Mouse (Mus musculus): ENCODE results near the gene Ubtd2. TPM values are rescaled to one million over a fixed set of nuclear protein-coding genes. Genes with fewer than 3 reads are reported as not detected.

Gene Ubtd2
- 46.8 and 48.4 TPM in 2 replicates for polyA plus RNA-seq (2015; fragmentation: Nextera tagmentation; extraction: Ambion mirVana)

DNA sequence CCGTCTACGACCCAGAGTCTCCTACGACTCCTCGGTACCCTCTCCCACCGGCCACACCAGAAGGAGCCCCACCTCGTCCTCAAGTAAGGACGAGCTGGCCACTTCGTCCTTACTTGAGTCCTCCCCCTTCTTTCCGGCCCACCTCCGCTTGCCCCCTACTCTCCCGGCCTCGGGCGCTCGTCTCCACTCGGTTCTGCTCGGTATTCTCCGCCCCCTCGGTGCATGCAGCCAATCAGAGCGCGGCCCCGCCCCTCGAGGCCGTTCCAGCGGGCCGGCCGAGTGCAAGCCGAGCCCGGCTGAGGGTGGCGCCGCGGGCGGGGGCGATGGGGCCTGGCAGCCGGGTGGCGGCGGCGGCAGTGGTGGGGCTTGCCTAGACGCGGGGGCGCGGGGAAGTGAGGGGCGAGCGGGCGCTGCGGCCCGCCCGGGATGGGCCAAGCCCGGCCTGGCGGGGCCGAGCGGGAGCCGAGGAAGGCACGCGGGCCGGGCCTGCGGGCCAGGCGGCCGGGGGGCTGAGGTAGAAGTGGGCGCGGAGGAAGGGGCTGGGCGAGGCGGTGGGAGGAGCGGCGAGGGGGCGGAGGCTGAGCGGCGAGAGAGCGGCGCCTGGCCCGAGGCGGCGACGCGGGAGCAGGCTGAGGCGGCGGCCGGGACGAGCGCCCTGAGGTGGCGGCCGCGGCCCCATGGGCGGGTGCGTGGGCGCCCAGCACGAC lies at the start of gene Ubtd2:
Ubtd2 (plus strand) TSS at position 571 of the 707 bp plus-strand sequence.
- no peaks in the 10 kb centered on the region for H3K36me3 ChIP-seq
- H3K27me3 ChIP-seq: no peaks in the 10 kb centered on the region
- WGBS: under 1% methylated on average over 83 of the region's 86 CpGs
- peak within 1 kb of the TSS; percentile 85 for H3K9ac ChIP-seq
- H3K4me2 ChIP-seq: peak within 1 kb of the TSS; percentile 88
- peaks cover 17% of the 10 kb centered on the region; the same call in 1 of the 2 replicates for H3K4me1 ChIP-seq
- peak within 1 kb of the TSS; percentile 69 for H3K4me3 ChIP-seq
- no peaks in the 10 kb centered on the region for H3K9me3 ChIP-seq
- H3K27ac ChIP-seq: peak within 1 kb of the TSS; percentile 97
- ATAC-seq (ENCODE audit: borderline replicate concordance, extremely low read depth, low FRiP score, low TSS enrichment): peak; percentile 97

DNA sequence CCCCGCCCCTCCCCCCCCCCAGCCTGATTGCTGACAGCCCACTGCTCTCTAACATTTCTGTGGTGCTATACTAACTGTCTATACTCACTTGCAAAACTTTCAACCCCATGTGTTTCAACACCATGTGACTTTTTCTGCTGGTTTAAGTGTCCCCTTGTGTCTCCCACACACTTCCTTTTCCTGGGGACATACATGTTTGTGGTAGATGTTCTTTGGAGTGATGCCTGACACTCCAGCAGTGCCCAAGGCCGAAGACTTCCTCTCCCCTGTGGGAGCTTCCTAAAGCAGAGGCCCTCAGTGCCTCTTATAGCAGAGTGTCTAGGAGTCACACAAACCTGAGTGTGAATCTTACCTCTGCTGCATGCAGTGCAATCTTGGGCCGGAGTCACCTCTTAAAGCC lies 47.3 kb upstream of the Ubtd2 start:
- Histone ChIP-seq H3K27me3 (no peaks in the 10 kb centered on the region), H3K9ac (no peak overlapping the region), H3K9me3 (no peaks in the 10 kb centered on the region), H3K4me3 (no peak overlapping the region), H3K36me3 (peaks cover 53% of the 10 kb centered on the region), H3K4me2 (no peak overlapping the region), H3K4me1 (peaks cover 26% of the 10 kb centered on the region), H3K27ac (peak overlapping the region; percentile 16; the same call in 1 of the 2 replicates)
- WGBS: 76% methylated on average over 2 of the region's 3 CpGs
- no peak for ATAC-seq (ENCODE audit: borderline replicate concordance, extremely low read depth, low FRiP score, low TSS enrichment)

DNA sequence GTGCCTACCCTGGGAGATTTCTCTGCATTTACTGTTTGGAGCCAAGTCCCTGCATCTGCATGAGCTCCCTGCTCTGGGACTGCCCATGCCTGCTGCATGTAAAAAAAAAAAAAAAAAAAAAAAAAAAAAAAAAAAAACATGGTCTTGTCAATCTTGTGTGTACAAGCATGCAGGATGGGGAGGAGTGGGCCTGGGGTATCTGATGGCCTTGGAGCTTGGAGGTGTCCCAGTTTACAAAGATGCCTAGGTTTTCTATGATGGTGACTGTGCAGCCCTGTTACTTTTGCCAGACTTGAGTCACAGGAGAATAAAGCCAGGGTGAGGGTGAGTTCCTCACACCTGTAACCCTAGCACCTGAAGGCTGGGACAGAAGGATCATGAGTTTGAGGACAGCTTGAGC lies 46.1 kb upstream of the Ubtd2 start:
- H3K27ac ChIP-seq: no peak overlapping the region
- H3K4me3 ChIP-seq: no peak overlapping the region
- H3K4me1 ChIP-seq: peaks cover 20% of the 10 kb centered on the region
- H3K4me2 ChIP-seq: no peak overlapping the region
- no peak for ATAC-seq (ENCODE audit: borderline replicate concordance, extremely low read depth, low FRiP score, low TSS enrichment)
- H3K9me3 ChIP-seq: no peaks in the 10 kb centered on the region
- H3K27me3 ChIP-seq: no peaks in the 10 kb centered on the region
- H3K36me3 ChIP-seq: peaks cover 57% of the 10 kb centered on the region
- H3K9ac ChIP-seq: no peak overlapping the region

GRCm38 (mm10) chr11:32409823-32410562 lies 45.2 kb upstream of the Ubtd2 start:
- Histone ChIP-seq H3K4me1 (peaks cover 19% of the 10 kb centered on the region), H3K9ac (no peak overlapping the region), H3K36me3 (peaks cover 66% of the 10 kb centered on the region), H3K4me3 (no peak overlapping the region), H3K9me3 (no peaks in the 10 kb centered on the region), H3K4me2 (no peak overlapping the region), H3K27ac (peak overlapping the region; percentile 62), H3K27me3 (no peaks in the 10 kb centered on the region)
- 68% methylated on average over 11 of the region's 11 CpGs for WGBS
- ATAC-seq (ENCODE audit: borderline replicate concordance, extremely low read depth, low FRiP score, low TSS enrichment): peak; percentile 60

- Histone ChIP-seq H3K9me3 (no peaks in the 10 kb centered on the region), H3K4me3 (no peak overlapping the region), H3K4me1 (peaks cover 9% of the 10 kb centered on the region), H3K4me2 (no peak overlapping the region), H3K36me3 (peaks cover 87% of the 10 kb centered on the region), H3K27me3 (no peaks in the 10 kb centered on the region), H3K27ac (no peak overlapping the region), H3K9ac (no peak overlapping the region)
- WGBS: 78% methylated on average over 5 of the region's 5 CpGs
- ATAC-seq (ENCODE audit: borderline replicate concordance, extremely low read depth, low FRiP score, low TSS enrichment): no peak
Observed at GRCm38 (mm10) chr11:32420001-32420400, 35.2 kb upstream of the Ubtd2 start.

DNA sequence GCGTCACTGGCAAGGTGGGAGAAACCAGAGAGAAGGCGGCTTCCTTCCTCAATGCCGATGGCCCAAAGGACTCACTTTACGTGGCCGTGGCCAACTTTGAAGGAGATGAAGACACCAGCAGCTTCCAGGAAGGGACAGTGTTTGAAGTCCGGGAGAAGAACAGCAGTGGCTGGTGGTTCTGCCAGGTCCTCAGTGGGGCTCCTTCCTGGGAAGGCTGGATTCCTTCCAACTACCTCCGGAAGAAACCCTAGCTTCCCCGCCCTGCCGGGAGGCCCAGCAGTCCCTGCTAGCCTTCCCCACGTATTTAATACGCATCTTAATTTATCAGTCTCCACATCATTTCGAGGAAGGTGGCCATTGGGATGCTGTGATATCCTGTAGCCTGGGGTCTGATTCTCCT lies 31.9 kb upstream of the Ubtd2 start:
- Histone ChIP-seq H3K27ac (no peak overlapping the region), H3K36me3 (peaks cover 65% of the 10 kb centered on the region)
- 56% methylated on average over 12 of the region's 12 CpGs for WGBS

GRCm38 (mm10) chr11:32424600-32424999 lies 30.6 kb upstream of the Ubtd2 start:
- Histone ChIP-seq H3K27me3 (no peaks in the 10 kb centered on the region), H3K9ac (no peak overlapping the region), H3K4me2 (no peak overlapping the region), H3K9me3 (no peaks in the 10 kb centered on the region), H3K4me1 (peaks cover 9% of the 10 kb centered on the region), H3K27ac (no peak overlapping the region), H3K36me3 (peaks cover 56% of the 10 kb centered on the region), H3K4me3 (no peak overlapping the region)
- 86% methylated on average over 4 of the region's 4 CpGs for WGBS
- ATAC-seq (ENCODE audit: borderline replicate concordance, extremely low read depth, low FRiP score, low TSS enrichment): no peak

More for the DNA sequence above, 31.9 kb upstream of the Ubtd2 start:
- Histone ChIP-seq H3K4me3 (no peak overlapping the region), H3K4me2 (no peak overlapping the region), H3K27me3 (no peaks in the 10 kb centered on the region), H3K4me1 (peaks cover 9% of the 10 kb centered on the region), H3K9ac (no peak overlapping the region), H3K9me3 (no peaks in the 10 kb centered on the region)
- no peak for ATAC-seq (ENCODE audit: borderline replicate concordance, extremely low read depth, low FRiP score, low TSS enrichment)

DNA sequence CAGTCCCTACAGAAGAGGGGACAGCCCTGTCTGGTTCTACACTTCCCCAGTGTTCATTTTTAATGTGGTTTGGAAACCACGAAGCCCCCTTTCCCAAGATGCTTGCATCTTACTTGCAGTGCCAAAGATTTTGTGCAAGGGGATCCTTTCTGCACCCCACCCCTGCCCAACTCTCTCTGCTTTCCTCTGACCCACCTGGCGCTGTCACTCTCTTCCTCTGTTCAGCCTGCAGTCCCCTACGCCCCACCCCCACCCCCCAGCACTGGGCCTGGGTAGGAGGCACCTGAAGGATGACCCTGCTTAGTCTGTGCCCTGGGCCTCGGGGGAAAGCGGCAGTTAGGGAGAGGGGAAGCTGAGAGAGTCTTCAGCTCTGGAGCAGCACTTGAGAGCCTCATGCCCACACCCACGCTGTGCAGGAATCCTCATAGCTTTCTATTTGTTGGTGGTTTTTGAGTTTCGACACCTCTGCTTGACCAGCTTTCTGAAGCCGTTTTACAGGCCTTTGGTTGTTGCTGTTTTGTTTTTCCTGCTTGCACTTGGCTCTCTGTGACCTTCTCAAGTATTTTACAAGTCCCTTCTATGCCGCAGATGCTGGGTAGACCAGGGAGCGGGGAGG lies 30.0 kb upstream of the Ubtd2 start:
- Histone ChIP-seq H3K36me3 (peaks cover 50% of the 10 kb centered on the region), H3K4me1 (peaks cover 9% of the 10 kb centered on the region), H3K9ac (no peak overlapping the region), H3K4me3 (no peak overlapping the region), H3K9me3 (no peaks in the 10 kb centered on the region), H3K27me3 (no peaks in the 10 kb centered on the region), H3K4me2 (no peak overlapping the region), H3K27ac (no peak overlapping the region)
- WGBS: 68% methylated on average over 10 of the region's 10 CpGs
- ATAC-seq (ENCODE audit: borderline replicate concordance, extremely low read depth, low FRiP score, low TSS enrichment): no peak

- H3K27ac ChIP-seq: no peak overlapping the region
Observed at GRCm38 (mm10) chr11:32427537-32427936, 27.6 kb upstream of the Ubtd2 start.

GRCm38 (mm10) chr11:32435410-32436060 lies 19.6 kb upstream of the Ubtd2 start:
- 35% methylated on average over 6 of the region's 6 CpGs for WGBS
- no peak overlapping the region for H3K9ac ChIP-seq
- H3K36me3 ChIP-seq: no peaks in the 10 kb centered on the region

More at GRCm38 (mm10) chr11:32427537-32427936, 27.6 kb upstream of the Ubtd2 start:
- 75% methylated on average over 7 of the region's 7 CpGs for WGBS
- Histone ChIP-seq H3K4me2 (no peak overlapping the region), H3K36me3 (peaks cover 27% of the 10 kb centered on the region), H3K27me3 (no peaks in the 10 kb centered on the region), H3K9me3 (no peaks in the 10 kb centered on the region), H3K4me3 (no peak overlapping the region), H3K4me1 (peaks cover 9% of the 10 kb centered on the region), H3K9ac (no peak overlapping the region)
- ATAC-seq (ENCODE audit: borderline replicate concordance, extremely low read depth, low FRiP score, low TSS enrichment): no peak

GRCm38 (mm10) chr11:32442576-32442975 lies 12.6 kb upstream of the Ubtd2 start:
- no peak overlapping the region for H3K27ac ChIP-seq
- no peak overlapping the region for H3K4me2 ChIP-seq
- H3K9ac ChIP-seq: no peak overlapping the region
- no peak for ATAC-seq (ENCODE audit: borderline replicate concordance, extremely low read depth, low FRiP score, low TSS enrichment)
- WGBS: 75% methylated on average over 3 of the region's 3 CpGs
- H3K27me3 ChIP-seq: no peaks in the 10 kb centered on the region
- no peaks in the 10 kb centered on the region for H3K36me3 ChIP-seq
- H3K4me3 ChIP-seq: no peak overlapping the region
- H3K4me1 ChIP-seq: no peaks in the 10 kb centered on the region
- H3K9me3 ChIP-seq: no peaks in the 10 kb centered on the region

More at GRCm38 (mm10) chr11:32435410-32436060, 19.6 kb upstream of the Ubtd2 start:
- Histone ChIP-seq H3K4me1 (peaks cover 22% of the 10 kb centered on the region), H3K27ac (peak overlapping the region; percentile 77), H3K4me2 (0 out of 2 replicates have a peak overlapping the region, but pooled peaks have one; percentile 16), H3K27me3 (no peaks in the 10 kb centered on the region), H3K4me3 (no peak overlapping the region), H3K9me3 (no peaks in the 10 kb centered on the region)
- peak; percentile 90 for ATAC-seq (ENCODE audit: borderline replicate concordance, extremely low read depth, low FRiP score, low TSS enrichment)

All from lung, embryonic 15.5 days (tissue).